8 mouse cellular contexts compared by ENCODE assay signal in the genomic region with DNA sequence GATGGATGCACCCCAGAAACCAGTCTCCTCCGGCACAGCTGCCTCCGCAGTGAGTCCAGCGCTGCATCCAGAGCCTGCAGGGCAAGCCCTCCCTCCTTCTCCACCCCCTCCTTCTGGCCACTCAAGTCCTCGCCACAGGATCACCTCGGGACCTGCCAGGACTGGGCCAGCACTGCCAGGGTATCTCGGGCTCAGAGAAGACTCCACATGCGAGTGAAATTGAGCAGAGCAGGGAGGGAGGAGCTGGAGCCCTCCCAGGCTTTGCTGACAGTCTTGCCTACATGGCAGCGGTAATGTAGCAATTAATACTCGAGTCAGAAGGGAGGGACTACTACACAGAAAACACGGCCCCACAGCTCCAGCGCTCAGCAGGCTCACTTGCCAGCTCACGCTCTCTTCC. TPM values are rescaled to one million over a fixed set of nuclear protein-coding genes. Genes with fewer than 3 reads are reported as not detected.
DNase-seq lines count a peak whose midpoint lies in the region; ATAC-seq lines count a peak whose summit lies in the region.

Gene Kcnip1 (minus strand): TSS at position 215 of the 400 bp plus-strand sequence.

- H3K4me3 ChIP-seq in hindbrain, embryonic 16.5 days (ENCODE audit: low read length): peak within 1 kb of the TSS; percentile 26
- no peak within 1 kb of the TSS for H3K4me3 ChIP-seq in midbrain, embryonic 15.5 days

- DNase-seq in frontal cortex, adult 2 months (ENCODE audit: extremely low spot score in 1 of 2, low spot score in 1 of 2): no peak
- DNase-seq in frontal cortex, postnatal 25 days (ENCODE audit: low spot score in 2 of 2): no peak
- peak; percentile 29 to 32 for DNase-seq in right cerebral cortex, postnatal 10 days (ENCODE audit: low spot score in 2 of 2)
- no peak for DNase-seq in right cerebral cortex, postnatal 36 days (ENCODE audit: low spot score in 2 of 2)
- DNase-seq in spleen, postnatal 36 days (ENCODE audit: low spot score in 2 of 2): no peak
- no peak for DNase-seq in MN1 (ENCODE audit: low spot score)

- WGBS in hindbrain, embryonic 16.5 days: 19% methylated on average over 12 of the region's 12 CpGs
- WGBS in midbrain, embryonic 15.5 days: 26% methylated on average over 12 of the region's 12 CpGs

- H3K9ac ChIP-seq in hindbrain, embryonic 16.5 days (ENCODE audit: low read depth, low read length): peak within 1 kb of the TSS; percentile 56
- no peak within 1 kb of the TSS for H3K9ac ChIP-seq in midbrain, embryonic 15.5 days

- no peak within 1 kb of the TSS for H3K27ac ChIP-seq in hindbrain, embryonic 16.5 days (ENCODE audit: low read depth, low read length)
- no peak within 1 kb of the TSS for H3K27ac ChIP-seq in midbrain, embryonic 15.5 days

- H3K27me3 ChIP-seq in hindbrain, embryonic 16.5 days (replicated peaks; ENCODE audit: control insufficient read depth, insufficient read depth, low read length): no peaks in the 10 kb centered on the region
- H3K27me3 ChIP-seq in midbrain, embryonic 15.5 days (replicated peaks): no peaks in the 10 kb centered on the region

- no peaks in the 10 kb centered on the region for H3K9me3 ChIP-seq in hindbrain, embryonic 16.5 days (ENCODE audit: control insufficient read depth, low read length)
- H3K9me3 ChIP-seq in midbrain, embryonic 15.5 days: no peaks in the 10 kb centered on the region

- H3K4me1 ChIP-seq in hindbrain, embryonic 16.5 days (ENCODE audit: control insufficient read depth, insufficient read depth, low read depth, low read length): peaks cover 16% of the 10 kb centered on the region
- H3K4me1 ChIP-seq in midbrain, embryonic 15.5 days: peaks cover 14% of the 10 kb centered on the region

- ATAC-seq in hindbrain, embryonic 16.5 days: peak; percentile 79
- ATAC-seq in midbrain, embryonic 15.5 days (replicated peaks): peak; percentile 37; the same call in 1 of the 2 replicates

- peak within 1 kb of the TSS; percentile 50 for H3K4me2 ChIP-seq in hindbrain, embryonic 16.5 days (ENCODE audit: low read length)
- peak within 1 kb of the TSS; percentile 35 for H3K4me2 ChIP-seq in midbrain, embryonic 15.5 days

- no peaks in the 10 kb centered on the region for H3K36me3 ChIP-seq in hindbrain, embryonic 16.5 days (ENCODE audit: control insufficient read depth, insufficient read depth, low read length)
- H3K36me3 ChIP-seq in midbrain, embryonic 15.5 days (replicated peaks): no peaks in the 10 kb centered on the region

RNA-seq across cellular contexts. Expression of gene Kcnip1, which starts in this region (rescaled TPM):
- polyA plus RNA-seq in frontal cortex, adult 2 months (2012; rRNA removed): 58.9 and 65.4 TPM in 2 replicates
- 129 and 146 TPM in 2 replicates for polyA plus RNA-seq in hindbrain, embryonic 16.5 days (2015; fragmentation: Nextera tagmentation; extraction: Ambion mirVana)
- polyA plus RNA-seq in midbrain, embryonic 15.5 days (2015; fragmentation: Nextera tagmentation; extraction: Ambion mirVana): 86.6 and 92.9 TPM in 2 replicates

Comparison
In these comparisons a context has a peak if more than half of its experiments do, and no peak if none do; other contexts are left out.
1. DNase-seq: peak in right cerebral cortex, postnatal 10 days (2 of 2); none in frontal cortex, adult 2 months (0 of 2), frontal cortex, postnatal 25 days (0 of 2), right cerebral cortex, postnatal 36 days (0 of 2), spleen, postnatal 36 days (0 of 2) and MN1 (single experiment).